Mouse (Mus musculus) natural killer cell, adult 2 months (primary cell): ENCODE measurements around the gene Apopt1.

ENCODE experiments used
- DNase-seq, 2 experiments: peaks; one replicate each; pipeline ENCODE4 v3.0.0; 2022; ENCODE audit warnings: low spot score in 2 of 2

Apopt1 gene

DNA sequence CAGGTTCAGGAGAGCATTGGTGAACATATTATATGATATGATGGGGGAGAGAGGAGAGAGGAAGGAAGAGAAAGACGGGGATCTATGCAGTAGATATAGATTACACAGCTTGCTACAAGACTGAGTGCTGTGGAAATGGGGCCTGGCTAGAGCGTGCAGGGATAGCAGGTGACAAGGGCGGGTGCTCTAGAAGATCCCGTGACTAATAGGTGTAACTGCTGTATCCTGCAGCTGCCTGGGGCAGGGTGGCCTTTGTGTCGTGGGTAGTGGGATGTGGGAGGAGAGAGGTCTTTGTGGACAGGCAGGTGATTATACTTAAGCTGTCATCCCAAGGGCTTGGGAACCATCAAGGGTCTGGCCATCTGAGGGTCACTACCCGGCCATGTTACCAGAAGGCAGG, 32.2 kb downstream of the Apopt1 start:
- DNase-seq: no peak

DNA sequence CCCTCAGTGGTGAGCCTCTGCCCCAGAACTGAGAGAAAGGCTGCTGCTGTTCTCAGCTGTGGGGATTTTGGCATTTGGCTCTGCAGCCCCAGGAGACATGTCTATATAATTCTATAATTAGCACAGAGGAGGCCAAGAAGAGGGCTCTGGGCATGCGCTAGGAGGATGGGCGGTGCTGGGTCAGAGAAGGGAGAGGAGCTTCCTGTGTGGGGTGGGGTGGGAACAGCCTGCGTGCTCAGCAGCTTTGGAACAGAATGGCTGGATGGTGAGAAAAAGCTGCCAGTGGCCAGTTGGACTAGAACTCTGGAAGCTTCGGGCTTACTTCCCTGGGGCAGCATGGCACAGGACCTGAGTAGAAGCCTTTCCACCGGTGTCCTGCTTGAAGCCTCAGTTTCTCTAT, 33.0 kb downstream of the Apopt1 start:
- peak in 1 of 2 experiments; percentile 39 for DNase-seq

DNA sequence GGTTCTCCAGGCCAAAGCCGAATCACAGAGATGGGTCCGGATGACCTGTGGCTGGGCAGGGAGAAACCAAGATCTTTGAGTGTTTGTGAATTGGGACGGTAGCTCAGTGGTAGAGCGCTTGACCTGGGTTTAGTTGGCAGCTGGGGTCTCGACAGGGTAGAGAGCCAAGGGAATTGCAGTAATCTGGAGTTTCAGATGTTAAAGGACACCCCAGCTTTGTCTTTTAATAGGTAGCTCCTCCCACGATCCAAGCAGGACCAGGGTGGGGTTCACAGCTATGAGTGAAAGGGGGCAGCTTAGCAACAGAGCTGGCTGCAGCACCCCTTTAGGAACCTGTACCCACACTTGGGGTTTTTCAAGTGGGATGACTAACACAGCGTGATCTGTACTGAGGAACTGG, 34.4 kb downstream of the Apopt1 start:
- DNase-seq: no peak

DNA sequence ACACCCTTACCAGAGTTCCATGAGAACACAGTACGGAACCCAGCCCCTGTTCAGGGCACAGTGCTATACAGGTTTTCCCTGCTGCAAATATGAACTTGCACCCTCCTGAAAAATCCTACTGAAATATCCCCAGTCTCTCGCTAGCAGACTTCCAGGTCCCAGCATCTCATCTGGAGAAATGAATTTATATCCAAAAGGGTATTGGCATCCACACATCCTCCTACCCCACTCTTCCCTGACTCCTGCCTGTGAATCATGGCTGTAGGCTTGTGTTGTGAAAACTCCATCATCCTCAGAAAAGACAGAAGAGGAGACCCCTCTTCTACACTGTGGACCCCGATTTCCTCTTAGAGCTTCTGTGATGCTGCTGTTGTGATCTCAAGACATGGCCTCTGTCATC, 37.7 kb downstream of the Apopt1 start:
- no peak for DNase-seq

DNA sequence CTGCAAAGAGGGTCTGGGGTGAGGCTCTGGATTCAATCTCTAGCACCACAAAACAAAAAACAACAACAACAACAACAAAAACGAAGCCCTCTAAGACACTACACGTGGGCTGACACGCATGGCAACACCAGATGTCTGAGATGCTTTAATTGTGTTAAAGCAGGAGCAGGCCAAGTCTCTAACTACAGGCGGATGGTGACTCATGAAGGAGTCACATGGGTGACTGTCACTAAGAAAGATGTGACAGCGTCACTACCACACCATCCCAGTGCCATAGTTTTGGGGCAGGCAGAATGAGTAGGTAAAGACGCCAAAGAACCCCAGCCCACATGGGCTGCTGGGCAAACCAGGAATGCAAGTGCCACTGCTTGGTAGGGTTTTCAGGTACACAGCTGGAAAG, 39.4 kb downstream of the Apopt1 start:
- no peak for DNase-seq

DNA sequence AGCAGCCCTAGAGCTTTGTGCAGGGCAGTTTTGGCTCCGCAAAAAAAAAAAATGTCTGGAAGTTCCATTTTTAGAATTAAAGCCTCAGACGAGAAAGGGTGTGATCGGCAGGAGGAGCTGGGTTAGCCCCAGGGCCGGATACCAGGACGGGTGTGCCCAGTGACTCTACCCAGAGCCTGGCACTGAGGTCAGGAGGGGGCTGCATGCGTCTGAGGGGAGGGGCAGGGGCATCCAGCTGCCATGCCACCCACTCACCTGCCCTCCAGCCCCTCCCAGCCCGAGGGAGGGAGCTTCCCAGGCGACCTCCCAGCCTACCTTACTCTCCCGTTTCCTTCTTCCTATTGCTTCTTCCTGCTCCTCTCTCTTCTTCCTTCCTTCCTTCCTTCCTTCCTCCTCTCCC, 40.3 kb downstream of the Apopt1 start:
- DNase-seq: no peak

DNA sequence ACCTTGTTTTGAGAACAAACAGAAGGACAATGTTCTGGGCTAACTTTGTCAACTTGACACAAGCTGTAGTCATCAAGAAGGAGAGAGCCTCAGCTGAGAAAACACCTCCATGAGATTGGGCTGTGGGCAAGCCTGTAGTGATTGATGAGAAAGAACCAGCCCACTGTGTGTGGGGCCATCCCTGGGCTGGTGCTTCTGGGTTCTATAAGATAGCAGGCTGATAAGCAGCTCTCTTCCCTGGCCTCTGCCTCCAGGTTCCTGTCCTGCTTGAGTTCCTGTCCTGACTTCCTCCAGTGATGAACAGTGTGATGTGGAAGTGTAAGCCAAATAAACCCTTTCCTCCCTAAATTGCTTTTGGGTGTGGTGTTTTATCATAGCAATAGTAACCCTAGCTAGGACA, 41.6 kb downstream of the Apopt1 start:
- DNase-seq: no peak

DNA sequence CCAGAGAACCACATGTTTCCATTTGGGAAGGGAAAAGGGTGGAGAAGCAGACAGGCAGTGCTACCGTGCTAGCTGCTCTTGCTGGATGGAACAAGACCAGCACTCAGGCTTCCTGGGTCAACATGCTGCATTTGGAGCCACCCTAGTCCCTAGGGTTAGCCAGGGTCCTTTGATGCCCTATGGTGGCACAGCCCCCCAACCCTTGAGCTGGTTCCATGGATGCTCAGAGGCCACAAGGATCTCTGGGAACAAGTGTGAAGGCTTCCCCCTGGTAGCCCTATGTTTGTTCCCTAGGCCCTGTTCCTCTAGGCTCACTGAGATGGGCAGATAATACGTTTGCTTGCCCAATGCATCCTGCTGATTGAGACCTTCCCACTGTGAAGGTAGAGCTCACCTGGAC, 42.2 kb downstream of the Apopt1 start:
- no peak for DNase-seq

DNA sequence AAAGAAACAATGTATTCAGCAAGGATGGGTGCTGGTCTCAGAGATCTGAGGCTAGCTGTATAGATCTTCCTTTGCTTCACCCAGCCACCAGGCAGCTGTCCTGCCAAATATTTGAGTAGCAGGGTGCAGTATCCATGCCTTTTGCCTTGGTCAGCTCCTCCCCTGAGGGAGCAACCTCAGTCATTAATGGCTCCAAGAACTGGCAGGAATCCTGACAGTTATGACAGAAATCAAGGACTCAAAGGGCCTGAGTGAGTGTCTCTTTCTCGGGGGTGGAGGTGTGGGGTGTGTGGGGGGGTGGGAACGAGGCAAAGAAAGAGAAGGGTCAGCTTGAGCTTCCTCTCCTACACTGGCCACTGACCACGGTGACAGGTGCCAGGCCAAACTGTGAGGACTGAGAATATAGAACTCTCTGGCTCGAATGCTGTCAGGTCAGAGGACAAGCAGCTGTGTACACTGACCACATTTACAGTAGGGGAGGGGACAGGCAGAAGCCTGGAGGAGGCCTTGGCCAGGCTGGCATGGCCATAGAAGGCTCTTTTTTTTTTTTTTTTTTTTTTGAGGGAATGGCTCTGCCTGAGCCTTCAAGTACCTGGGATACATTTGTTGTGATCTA, 43.1 kb downstream of the Apopt1 start:
- no peak for DNase-seq

DNA sequence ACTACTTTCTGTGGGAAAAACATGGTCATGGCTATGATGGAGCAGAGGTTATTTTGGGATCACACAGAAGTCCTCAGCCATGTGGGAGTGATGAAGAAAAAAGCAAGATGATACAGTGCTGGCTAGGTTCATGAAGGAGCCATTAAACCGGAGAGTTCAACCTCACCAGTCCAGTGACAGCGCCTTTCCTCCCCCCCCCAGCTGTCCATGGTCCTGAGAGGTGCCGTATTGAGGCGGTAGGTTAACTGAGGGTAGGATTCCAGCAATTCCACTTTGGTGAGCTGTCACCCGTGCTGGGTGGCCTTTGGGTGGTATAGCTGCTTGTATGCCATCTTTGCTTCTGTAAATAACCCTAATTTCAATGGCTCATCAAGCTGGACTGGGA, 43.6 kb downstream of the Apopt1 start:
- no peak for DNase-seq

DNA sequence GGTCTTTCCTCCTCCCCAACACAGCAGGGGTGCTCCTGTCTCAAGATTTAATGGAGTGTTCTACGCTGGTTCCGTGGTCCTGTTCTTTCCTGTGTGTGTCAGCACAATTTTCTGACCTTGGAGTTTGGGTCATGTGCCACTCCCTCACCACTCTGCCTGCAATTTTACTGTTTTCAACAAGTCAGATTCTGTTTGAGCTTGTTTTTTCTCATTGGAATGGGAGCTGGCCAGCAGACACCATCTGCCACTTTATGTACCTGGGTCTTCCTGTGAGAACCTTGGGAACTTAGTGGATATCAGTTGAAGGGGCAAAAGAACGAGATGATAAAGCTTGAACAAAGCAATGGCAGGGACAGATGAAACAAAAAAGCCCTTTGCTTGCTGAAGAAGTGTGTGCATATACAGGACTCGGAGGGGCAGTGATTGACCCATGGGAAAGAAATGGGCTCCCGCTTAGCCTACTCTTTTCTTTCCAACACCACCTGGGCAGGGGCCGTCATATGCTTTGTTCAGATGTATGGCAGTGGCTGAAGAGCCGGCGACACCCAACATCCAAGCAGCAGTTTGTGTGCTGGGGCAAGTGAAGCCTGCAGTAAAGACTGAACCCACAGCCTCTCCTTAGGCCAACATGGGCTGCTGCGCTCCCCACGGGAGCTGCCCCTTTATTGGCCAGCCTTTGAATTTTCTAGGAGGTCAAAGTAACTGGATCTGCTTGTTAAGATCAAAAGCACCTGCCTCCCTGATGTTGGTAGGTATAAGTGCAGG, 44.7 kb downstream of the Apopt1 start:
- DNase-seq: no peak

DNA sequence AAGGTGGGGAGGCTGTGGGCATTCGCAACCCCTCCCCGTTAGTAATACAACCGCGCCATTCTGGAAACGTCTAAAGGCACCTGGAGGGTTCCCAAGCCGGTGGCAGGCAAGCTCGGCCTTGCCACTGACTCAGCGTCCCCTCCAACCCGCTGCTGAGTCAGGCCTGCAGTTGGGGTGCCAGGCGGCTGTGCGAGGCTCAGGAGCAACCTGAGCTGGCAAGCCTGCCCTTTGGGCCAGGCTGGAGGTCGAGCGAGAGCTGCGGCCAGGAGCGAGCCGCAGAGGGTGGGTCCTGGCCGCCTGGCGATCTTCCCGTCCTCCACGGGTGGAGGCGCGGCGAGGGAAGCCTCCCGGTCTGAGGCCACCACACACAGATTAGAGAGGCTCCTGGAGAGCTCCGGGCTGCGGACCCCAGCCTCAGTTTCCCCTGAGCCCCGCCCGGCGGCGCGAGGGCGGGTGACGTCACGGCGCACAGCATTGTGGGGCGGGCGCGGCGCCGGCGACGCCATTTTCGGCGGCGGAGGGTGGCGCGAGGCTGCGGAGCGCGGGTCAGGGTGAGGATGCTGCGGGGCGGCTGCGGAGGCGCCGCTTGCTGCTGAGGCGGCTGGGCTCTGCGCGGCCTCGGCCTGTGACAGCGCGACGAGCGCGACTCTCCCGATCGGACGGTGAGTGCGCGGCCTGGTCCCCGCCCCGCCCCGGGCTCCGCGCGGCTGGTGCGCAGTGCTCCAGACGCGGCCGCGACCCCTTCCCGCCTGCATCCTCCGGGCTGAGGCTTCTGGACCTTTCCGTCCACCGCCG, 45.5 kb downstream of the Apopt1 start, which contains the start of gene Klc1:
Klc1 (plus strand) TSS at position 469 of the 795 bp plus-strand sequence.
- peak; percentile 53 to 63 for DNase-seq

DNA sequence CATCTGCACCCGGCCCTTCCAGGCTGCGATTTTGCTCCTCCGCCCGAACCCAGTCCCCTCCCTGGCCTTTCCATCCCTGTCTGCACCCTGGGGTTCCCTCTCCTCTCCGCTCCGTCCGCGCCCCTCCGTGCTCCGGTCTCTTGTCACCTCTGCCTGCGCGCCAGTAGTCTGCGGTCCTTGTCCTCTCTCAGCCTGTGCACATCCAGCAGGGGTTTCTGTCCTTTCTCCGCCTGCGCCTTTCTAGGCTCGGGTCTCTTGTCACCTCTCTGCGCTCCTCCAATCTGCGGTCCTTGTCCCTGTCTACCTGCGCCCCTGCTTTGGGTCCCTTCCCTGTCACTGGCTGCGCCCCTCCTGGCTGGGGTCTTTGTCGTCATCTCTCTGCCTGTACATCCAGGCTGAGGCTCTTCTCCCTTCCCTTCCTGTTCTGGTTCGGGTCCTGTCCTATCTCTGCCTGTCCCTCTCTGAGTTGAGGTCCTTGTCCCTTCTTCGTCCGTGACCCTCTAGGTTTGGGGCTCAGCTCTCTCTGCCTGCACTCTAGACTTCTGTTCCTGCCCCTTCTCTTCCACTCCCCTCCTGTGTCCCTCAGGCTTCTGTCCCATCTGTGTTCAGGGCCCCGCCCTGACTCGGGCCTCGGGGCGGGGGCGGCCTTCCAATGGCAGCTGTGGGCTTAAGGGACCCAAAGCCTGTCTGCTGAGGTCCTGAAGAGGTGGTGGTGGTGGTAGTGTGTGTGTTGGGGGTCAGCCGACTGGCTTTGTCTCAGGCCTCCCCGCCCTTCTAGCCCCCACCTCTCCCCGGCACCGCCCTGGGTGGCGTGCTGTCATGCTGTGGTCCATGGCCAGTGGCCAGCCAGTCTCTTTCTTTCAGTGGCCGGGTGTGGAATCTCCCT, 46.4 kb downstream of the Apopt1 start:
- peak in 1 of 2 experiments; percentile 12 for DNase-seq

DNA sequence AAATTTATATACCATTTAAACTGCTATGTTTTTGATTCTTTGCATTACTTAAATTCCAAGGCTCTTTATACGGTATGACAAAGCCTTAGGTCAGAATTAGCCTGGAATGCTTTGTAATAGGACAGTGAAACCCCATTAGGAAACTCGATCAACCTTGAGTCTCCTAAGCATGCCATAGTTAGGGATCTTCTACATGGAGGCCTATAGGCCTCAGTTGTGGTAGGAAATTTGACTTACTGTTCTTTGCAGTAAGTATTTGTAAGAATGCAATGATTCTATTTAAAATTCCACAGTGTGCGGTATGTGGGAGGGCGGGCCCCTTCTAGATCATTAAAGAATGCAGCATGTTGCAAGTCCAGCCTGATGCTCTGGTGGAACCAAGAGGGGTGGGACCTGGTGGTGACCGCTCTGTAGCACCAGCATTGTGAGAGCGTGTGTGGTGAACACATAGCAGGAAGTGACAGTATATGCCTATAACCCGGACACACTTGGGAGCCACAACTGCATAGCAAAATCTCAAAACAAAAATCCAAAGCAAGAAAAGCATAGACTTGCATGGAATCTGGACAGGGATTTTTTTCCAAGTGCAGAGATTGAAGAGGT, 47.3 kb downstream of the Apopt1 start:
- DNase-seq: peak in 1 of 2 experiments; percentile 17

DNA sequence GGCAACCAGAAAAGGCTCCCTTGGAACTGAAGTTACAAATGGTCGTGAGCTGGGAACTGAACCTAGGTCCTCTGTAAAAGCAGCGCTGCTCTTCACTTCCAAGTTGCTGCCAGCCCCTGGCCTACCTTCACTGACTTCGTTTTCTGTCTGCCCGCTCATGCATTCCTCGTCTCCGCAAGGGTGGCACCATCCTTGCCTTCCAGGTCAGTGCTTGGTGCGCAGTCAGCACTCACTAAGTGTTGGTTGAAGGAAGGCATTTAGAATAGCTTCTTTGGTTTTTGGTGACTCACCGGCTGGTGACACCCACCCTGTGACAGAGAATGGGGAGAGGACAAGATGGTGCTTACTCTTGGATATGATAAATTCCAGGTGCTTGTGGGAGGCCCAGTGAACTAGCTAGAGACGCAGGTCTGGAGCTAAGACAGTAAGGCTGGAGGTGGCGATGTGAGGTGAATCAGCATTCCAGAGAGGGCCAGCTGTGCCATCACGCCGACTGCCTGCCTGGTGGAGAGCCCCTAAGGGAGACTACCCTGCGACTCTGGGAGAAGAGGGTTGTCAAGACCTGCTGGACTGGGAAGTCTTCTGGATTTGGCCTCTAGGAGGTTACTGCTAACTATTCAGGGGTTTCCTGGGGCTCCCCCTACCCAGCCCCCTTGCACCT, 49.7 kb downstream of the Apopt1 start:
- DNase-seq: no peak

DNA sequence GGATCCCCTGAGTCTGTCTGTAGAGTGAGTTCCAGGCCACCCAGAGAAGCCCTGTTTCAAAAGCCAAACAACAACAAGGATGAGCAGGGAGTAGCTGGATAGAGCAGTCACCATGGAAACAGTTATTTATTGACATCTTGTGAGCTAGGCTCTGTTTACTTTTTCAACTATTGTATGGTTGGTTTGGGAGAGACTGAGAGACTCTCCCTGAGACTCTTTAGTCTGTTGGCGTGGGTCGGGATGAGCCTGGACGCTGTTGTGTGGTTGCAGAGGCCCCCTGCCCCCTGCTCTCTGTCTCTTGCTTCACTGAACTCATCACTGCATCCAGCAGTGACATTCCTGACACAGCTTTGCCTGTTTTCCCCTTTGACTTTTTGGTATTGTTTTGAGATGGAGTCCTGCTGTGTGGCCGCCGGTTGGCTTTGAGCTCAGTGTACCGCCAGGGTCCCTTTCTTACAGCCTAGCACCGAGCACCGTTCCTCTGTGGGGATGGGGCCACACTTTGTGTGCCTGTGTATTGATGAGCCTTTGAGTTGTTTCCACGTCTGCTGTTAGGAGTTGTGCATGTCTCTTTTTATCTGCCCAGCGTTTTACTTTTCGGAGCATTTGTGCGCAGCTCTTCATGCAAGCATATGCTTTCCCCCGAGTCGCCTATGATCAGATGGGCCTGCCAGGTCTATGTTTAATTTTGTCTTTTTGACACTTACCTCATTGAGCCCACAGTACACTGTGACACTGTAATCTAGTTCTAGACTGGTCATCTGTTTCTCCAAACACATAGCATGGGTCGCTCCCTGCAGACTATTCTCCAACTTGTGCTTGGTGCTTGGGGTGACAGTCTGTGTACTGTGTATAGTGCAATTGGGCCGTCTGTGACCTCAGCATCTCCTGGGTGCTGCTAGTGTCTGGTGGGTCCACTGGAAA, 53.5 kb downstream of the Apopt1 start:
- DNase-seq: no peak

DNA sequence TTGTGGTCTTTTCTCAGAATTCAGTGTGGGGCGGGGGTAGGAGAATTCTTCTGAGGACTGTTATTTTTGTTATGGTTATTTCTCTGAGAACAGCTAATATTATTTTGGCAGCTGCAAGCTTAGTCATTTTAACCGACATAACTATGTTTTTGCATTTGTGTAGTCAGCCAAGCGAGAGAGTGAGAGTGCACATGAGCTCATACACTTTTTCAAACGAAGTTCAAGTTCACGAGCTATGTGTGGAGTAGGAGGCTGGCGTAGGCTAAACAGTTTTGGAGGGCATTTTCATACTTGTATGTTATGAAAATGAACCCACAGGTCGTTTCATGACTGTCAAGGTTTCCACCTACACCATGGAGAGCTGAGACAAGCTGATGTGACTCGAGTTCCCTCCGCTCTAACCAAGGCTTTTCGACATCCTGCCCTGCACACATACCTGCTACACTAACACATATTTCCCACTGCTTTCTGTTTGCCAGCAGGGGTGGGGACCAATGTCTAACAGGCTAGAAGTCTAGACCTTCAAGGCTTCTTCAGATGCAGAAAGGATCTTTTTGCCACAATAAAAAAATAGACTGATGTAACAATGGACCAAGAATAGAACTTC, 55.4 kb downstream of the Apopt1 start:
- no peak for DNase-seq

DNA sequence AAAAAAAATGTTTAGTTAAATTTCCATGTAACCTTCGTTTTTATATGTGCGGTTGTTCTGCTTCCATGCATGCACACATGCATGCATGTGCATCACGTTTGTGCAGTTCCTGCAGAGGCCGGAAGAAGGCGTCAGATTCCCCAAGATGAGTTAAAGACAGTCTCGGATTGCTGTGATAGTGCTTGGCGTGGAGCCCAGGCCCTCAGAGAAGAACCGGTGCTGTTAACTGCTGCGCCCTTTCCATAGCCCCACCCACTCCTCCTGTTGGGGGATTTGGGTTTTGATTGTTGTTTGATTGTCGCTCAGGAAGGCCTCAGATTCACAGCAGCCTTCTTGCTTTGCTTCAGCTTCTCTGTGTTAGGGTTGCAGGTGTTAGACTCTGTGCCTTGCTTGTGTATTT, 56.2 kb downstream of the Apopt1 start:
- no peak for DNase-seq
